Mouse (Mus musculus): ENCODE data around the gene Spint4.

Spint4 gene

GRCm38 (mm10) chr2:164725895-164726619, 27.8 kb downstream of the Spint4 start:
- in situ Hi-C loops (cut with MboI; ENCODE audit: unreplicated experiment in 2 of 2), result loop anchor here (5.0 to 10.0 kb wide), 5 partner anchors 51 to 309 kb away; partner anchors contain the start of genes Eppin (in 1 of the 2), Sys1 (in 1 of the 2) and Wfdc11 (in 1 of the 2)

- in situ Hi-C loops (cut with MboI; ENCODE audit: unreplicated experiment in 2 of 2), result no loop called here
Measured at GRCm38 (mm10) chr2:164731719-164732118, 33.4 kb downstream of the Spint4 start.

- in situ Hi-C loops (cut with MboI; ENCODE audit: unreplicated experiment in 2 of 2), result no loop called here
Measured at GRCm38 (mm10) chr2:164733259-164733658, 35.0 kb downstream of the Spint4 start.

GRCm38 (mm10) chr2:164734839-164735238, 36.5 kb downstream of the Spint4 start:
- in situ Hi-C loops (cut with MboI; ENCODE audit: unreplicated experiment in 2 of 2), result no loop called here

GRCm38 (mm10) chr2:164735446-164735845, 37.1 kb downstream of the Spint4 start:
- in situ Hi-C loops (cut with MboI; ENCODE audit: unreplicated experiment in 2 of 2), result no loop called here

- in situ Hi-C loops (cut with MboI; ENCODE audit: unreplicated experiment in 2 of 2), result no loop called here
Measured at GRCm38 (mm10) chr2:164737377-164738090, 39.2 kb downstream of the Spint4 start.

GRCm38 (mm10) chr2:164739876-164740275, 41.6 kb downstream of the Spint4 start:
- in situ Hi-C loops (cut with MboI; ENCODE audit: unreplicated experiment in 2 of 2), result no loop called here

- in situ Hi-C loops (cut with MboI; ENCODE audit: unreplicated experiment in 2 of 2), result no loop called here
Measured at GRCm38 (mm10) chr2:164744987-164745386, 46.7 kb downstream of the Spint4 start.

GRCm38 (mm10) chr2:164745843-164746479, 47.7 kb downstream of the Spint4 start, which contains the start of the genes Wfdc3 and Dnttip1:
Wfdc3 (minus strand) TSS chr2:164745931.
Dnttip1 (plus strand) TSS chr2:164745983.
- in situ Hi-C loops (cut with MboI; ENCODE audit: unreplicated experiment in 2 of 2), result no loop called here

- in situ Hi-C loops (cut with MboI; ENCODE audit: unreplicated experiment in 2 of 2), result no loop called here
Measured at GRCm38 (mm10) chr2:164746693-164747092, 48.4 kb downstream of the Spint4 start.

- in situ Hi-C loops (cut with MboI; ENCODE audit: unreplicated experiment in 2 of 2), result no loop called here
Measured at GRCm38 (mm10) chr2:164748191-164748590, 49.9 kb downstream of the Spint4 start.

- in situ Hi-C loops (cut with MboI; ENCODE audit: unreplicated experiment in 2 of 2), result no loop called here
Measured at GRCm38 (mm10) chr2:164748991-164749390, 50.7 kb downstream of the Spint4 start.
